Mouse (Mus musculus) liver (tissue): ENCODE data around the gene Mybbp1a.

Experiments
- DNase-seq: peaks from one replicate; pipeline ENCODE4 v3.0.0-alpha.2; 2020; ENCODE audit warnings: mixed read lengths

Gene Mybbp1a

DNA sequence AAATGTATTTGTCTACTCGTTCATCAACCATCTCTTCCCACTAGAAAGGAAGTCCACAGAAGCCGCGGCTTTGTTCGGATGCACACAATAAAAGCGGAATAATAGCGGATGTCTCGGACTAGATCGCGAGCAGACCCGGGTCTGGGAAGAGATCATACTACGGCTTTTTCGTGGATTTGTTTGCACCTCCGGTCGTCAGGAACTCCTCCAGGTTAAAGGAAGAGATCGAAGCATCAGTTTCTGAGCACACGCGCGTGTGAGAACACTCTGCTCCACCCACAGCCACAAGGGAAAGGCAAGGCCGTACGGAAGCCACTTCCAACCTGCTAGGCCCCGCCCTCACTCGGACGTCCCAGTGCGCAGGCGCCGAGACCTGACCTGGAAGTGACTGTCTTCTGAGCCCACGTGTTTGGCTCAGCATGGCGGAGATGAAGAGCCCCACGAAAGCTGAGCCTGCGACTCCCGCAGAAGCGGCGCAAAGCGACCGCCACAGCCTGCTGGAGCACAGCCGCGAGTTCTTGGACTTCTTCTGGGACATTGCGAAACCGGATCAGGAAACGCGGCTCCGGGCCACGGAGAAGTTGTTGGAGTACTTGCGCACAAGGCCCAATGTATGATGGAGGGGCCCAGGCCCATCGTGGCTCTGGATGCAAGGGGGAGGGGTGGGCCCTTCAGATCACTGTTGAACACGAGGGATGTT is at the start of gene Mybbp1a:
Gene Mybbp1a, plus strand, starts transcription at position 391 of the 700 bp plus-strand sequence.
- peak; percentile 98 for DNase-seq

DNA sequence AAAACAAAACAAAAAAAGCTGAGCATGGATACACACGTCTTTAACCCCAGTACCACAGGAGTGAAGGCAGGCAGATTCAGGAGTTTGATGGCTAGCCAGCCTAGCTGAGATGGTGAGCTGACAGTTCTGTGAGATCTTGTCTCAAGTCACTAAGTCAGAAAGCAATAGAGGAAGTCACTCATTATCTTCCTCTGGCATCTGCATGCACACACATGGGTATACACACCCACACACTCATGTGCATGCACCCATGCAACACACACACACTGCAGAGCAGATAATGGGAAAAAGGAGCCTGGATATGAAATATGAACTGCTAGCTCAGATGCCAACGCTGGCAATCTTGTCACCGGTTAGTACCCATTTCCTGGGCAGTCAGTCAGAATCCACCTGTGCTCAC is 47.9 kb upstream of the Mybbp1a start:
- DNase-seq, result no peak

DNA sequence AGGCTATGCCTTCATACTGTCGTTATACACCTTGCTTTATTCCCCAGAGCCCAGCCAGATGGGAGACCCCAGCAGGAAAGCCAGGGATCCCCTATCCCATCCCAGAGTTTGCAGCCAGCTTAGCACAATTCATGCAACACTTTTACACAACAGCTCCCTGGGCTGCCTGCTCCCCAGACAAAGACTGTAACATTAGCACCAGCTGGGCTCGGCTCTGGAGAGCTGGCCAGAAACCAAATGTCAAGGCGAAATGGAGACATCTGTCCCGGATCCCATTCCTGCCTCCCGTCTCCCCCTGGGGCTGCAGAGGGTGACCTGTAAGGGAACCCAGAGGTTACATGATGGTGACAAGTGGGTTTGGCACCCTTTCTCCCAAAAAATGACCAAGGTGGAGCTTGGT is 47.5 kb upstream of the Mybbp1a start:
- no peak for DNase-seq

DNA sequence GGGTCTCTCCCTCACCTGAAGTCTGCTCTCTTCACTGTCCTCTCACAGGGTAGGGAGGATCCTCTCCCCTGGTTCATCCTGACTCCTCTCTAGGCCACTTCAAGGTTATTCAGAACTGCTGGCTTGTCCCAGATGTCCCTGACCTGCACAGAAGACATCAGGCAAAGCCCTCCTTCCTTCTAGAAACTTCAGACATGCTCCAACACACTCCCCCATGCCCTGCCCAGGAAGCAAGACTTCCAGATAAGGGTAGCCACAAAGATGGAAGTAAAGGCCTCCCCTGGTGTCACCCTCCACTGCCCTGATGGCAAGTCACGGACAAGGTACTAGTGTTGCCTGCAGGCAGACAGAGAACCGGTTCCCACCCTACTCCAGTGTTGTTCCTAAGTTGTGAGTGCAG is 46.5 kb upstream of the Mybbp1a start:
- DNase-seq, result no peak

DNA sequence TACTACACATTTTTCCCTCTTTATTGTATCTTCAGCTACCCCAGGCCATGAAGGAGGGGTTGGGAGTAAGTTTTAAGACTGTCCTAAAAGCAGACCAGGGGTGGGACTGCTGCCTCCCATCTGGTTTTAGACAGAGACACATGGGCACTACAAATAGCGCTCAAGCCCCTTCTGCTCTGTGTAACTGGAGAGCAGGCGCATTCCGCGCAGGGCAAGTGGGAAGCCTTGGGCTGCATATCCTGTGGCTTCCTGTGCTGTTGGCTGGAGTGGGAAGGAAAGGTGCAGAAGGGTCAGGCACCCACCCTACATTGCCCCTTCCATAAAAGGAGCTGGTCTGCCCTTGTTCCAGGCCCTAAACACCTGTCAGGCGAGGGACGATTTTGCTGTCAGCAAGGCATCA is 45.5 kb upstream of the Mybbp1a start:
- DNase-seq, result no peak

DNA sequence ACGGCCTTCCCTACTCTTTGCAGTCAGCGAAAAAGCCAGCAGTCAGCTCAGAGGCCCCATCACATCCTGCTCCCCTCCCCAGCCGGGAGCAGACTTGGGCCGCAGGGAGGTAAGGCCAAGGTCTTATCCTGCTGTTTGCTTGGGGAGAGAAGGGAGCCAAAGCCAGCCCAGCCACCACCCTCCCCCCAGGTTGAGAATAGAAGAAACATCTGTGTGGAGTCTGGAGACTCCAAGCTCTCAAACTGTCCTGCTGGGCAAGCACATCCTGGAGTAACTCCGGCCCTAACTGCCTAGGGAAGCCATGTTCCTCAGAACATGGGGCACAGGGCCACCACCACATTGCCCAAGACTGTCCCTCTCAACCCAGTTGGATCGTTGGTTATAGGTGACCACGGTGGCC is 44.5 kb upstream of the Mybbp1a start:
- no peak for DNase-seq

DNA sequence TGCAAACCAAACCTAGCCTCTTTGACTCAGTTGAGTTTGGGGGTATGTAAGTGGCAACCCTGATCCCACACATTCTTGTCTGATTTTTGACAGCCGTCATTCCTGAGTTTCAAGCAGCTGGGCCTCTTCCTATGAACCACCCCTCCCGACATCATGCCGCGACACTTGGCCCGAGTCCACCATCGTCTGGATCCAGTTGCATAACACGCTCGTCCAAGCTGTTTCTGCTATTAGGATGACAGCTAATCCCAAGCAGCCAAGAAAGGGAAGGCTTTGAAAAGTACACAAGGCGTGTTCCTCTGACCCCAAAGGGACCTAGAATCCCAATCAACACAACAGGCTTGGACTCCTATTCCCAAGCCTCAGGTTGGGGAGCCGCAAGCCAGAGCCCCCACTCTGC is 44.1 kb upstream of the Mybbp1a start:
- no peak for DNase-seq

DNA sequence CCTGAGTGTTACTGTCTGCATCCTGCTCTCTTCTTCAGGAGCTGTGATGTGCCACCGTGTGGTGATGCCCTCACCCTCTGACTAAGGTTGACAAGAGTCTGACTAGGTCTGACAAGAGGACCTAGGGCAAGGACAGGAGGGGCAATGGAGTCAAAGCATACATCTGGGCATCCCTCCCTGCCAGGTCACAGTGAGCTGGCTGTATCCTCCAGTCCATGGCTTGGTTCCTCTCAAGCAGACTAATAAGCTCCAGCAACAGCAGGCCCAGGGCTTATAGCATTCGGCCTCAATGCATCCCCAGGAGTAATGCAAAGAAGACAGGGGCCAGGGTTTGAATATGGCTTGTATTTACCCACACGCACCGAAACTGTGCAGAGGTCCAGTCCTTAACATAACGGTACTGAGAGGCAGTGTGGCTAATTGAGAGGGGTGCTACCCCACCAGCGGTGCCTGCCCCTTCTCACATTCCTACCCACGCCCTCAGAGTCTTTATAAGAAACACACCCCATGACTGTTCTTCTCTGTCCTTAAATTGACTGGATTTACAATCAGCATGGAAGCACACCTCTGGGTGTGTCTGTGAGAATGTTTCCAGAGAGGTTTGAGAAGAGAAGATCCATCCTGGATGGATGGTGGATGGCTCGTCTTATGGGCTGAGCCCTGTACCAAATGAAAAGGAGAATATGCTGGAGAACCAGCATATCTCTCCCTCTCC is 43.2 kb upstream of the Mybbp1a start:
- no peak for DNase-seq

DNA sequence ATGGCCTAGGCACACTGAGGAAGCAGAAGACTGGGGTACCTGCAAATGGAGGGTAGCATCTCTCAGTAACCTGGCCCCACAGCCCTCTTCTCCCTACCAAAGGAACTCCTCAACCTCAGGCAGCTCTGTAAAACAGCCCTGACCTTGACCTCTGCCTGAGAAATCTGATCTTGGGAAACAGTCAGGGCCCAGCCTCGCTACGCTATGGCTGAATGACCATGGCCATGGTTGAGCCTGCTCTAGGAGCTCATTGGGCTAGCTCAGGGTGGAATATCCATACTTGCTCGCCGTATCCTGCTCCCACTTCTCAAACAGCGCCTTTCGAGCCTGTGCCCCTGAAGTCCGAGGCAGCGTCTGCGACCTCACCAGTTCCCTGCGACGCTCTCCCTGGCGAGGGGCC is 40.1 kb upstream of the Mybbp1a start:
- no peak for DNase-seq

DNA sequence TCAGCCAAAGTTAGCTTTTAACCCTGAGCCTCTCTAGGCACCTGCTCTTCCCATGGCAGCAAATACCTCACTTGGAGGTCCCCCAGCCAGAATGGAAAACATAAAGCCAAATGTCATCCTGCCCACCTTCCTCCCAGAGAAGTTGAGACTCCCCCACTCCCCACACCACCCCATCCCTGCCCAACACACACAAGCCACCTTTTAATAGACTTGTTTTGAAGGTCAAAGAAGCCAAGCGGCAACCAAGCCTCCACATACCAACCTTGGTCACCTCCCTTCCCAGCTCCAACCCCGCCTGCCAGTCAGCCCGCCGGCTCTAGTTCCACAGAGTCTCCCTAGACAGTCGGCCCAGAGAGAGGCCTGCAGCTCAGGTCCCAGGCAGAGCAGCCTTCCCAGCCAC is 39.1 kb upstream of the Mybbp1a start:
- DNase-seq, result no peak

DNA sequence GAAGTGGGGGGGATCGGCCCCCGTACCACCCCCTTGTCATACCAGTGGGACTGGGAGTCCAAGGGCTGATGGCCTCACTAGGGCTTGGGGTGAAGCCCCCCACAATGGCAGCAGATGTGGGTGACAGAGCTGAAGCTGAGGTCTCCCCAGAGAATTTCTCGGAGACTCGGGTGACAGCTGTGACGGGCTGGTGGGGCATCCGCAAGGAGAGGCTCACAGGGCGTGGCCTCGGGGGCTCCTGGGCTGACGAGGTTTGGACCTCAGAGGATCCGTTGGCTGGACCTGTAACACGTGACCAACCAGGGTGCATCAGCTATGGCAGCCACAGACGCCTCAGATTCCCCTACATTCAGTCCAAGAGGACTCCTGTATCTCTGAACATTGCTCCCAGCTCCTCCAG is 38.2 kb upstream of the Mybbp1a start:
- DNase-seq, result no peak

DNA sequence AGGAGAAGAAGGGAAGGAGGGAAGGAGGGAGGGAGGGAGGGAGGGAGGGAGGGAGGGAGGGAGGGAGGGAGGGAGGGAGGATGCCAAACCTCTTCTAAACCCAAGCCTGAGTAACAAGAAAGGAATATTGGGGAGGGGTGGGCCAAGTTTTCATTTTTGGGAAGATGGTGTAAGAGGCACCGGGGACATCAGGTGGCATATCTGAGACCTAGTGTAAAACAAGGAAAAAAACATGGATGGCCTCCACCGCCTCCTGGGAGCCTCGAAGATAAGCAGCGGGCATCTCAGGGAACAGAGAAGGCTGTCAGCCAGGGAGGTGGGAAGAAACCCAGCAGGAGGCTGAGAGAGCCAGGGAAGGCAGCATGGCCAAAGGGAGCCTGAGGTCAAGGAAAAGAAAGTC is 35.6 kb upstream of the Mybbp1a start:
- DNase-seq, result no peak

DNA sequence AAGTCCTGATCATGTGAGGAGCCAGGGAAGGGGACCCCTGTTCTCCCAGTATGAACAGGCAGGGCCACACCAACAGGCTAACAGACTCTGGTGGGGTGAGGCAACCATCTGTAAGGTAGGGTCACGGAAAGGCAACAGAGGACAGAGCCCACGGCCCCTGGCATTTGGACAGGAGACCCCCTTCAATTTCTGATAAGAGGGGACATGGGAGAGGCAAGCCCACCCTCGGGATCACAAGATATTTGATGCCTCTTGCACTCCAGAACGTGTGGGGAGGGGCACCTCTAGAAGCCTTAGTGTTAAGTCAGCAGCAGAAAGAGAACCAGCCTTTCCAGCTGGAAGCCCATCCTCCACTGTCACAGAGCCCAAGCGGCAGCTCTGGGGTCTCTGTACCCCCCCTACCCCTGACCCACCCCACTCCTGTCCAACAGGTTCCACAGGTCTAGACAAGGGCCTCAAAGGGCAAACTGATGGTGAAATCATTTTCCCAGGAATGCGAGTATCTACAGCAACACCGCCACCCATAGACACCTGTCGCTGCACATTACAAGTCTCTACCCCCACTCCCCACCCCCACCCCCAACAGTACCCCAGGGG is 35.0 kb upstream of the Mybbp1a start:
- DNase-seq, result no peak

DNA sequence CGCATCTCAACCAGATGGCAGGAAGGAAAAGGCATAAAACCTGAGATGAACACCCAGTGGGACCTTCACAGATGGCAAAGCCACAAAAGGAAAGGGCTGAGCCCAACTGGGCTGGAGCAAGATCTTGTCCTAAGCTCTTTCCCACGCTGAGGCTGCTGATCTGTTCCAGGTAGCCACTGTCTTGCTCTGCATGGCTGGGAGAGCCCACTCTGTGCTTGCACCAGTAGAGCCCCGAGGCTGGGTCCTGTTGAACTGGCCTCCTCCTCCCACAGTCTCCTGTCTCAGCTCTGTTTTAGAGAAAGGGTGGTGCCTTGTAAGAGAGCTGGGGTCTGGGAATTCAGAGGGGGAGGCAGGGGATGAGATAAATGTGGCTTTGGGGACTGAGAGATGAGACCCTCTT is 34.1 kb upstream of the Mybbp1a start:
- DNase-seq, result no peak

DNA sequence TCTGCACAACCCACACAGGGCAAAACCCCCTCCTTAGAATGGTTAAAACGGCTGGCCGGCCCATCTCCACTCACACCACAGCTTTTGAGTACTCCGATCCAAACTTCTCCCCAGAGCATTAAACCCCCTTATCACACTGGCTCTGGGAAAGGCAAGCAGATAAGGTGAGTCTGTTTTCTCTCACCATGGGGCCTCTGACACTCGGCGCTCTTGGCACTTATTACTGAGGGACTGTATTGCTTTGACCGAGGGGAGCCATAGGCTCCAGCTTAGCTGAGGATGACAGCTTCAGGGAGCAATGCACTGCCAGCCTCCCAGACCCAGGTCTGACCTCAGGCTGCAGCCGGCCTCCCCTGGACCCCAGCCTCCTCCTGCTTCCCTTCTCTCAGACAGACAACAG is 33.6 kb upstream of the Mybbp1a start:
- DNase-seq, result no peak

DNA sequence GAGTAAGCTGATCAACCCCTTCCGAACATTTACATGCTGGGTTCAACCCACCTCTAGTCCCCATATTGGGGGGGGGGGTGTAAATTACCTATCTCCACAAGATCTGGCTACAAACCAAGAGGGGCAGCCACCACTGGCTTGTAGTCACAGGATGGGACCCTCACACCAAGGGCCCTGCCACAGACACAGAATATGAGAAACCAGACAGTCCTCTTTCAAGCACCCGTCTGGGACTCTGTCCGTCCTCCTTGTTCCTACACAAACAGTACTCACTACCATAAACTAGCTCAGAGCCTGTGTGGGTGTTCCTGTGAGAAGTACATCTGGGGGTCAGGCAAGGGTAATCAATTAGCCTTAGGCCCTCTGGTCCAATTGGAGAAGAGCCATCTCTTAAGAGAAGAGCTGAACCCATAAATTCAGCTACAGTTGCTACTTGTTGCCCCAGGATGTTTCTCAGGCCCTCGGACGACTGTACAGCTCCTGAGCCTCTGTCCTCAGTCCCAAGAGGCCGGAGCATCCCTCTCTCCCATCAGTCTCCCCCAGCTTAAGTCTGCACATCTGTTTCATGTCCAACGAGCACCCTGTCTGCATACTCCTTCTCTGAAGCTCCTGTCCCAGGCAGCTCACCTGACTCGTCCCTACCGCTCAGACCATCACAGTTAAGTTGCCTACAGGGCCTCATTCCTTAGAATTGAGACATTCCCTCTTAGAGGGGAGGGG is 32.5 kb upstream of the Mybbp1a start:
- no peak for DNase-seq

DNA sequence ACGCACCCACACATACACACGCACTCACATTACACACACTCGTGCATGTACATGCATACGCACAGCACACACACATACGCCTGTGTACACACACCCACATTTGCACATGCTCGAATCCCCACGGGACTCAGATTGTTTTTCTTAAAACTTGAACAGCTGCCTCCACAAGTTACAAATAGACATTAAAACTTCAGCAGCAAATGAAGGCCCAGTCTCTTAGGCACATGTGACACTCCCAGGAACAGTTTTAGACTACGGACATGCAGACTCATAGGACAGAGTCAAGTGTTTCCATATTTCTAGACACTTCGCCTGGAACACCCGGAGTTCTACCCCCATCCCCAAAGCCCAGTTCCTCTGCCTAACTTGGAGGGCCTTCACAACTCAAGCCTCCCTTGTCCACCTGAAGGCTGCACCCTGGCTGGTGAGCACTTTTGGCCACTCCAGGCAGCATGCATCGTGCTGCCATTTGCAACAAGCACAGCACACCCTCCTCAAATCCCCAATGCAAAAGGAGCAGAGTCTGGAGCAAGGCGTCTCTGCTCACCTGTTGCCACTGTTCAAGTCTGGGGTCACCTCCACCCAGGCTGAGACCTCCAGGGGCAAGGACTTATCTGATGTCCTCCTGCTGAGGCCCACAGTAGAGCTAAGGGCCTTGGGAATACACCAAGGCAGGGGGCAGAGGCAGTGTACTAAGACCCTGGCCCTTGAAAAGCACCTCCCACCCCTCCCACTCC is 31.3 kb upstream of the Mybbp1a start:
- DNase-seq, result no peak

DNA sequence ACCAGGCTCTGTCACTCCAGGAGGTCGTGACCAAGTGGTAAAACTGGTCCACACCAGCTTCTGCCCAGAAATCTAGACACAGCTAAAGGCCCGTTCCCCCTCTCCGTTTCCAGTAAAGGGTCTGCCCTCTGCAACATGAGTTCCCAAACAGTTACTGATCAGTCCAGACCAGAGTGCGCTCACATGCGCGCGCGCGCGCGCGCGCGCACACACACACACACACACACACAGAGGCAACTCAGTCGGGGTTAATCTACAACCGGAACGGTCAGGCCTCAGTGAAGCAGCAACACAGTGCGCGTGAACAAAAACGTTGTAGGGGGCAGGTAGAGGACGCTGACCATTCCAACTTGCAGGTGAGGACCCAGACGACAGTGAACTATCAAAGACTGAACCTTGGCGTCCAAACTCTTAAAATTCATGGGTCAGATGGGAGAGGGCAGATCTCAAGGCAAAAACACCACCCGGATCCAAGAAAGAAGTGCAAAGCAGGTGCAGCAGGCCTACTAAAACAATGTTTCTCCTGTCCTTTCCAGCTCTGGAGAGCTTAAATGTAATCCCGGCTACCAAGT is 30.5 kb upstream of the Mybbp1a start:
- no peak for DNase-seq

DNA sequence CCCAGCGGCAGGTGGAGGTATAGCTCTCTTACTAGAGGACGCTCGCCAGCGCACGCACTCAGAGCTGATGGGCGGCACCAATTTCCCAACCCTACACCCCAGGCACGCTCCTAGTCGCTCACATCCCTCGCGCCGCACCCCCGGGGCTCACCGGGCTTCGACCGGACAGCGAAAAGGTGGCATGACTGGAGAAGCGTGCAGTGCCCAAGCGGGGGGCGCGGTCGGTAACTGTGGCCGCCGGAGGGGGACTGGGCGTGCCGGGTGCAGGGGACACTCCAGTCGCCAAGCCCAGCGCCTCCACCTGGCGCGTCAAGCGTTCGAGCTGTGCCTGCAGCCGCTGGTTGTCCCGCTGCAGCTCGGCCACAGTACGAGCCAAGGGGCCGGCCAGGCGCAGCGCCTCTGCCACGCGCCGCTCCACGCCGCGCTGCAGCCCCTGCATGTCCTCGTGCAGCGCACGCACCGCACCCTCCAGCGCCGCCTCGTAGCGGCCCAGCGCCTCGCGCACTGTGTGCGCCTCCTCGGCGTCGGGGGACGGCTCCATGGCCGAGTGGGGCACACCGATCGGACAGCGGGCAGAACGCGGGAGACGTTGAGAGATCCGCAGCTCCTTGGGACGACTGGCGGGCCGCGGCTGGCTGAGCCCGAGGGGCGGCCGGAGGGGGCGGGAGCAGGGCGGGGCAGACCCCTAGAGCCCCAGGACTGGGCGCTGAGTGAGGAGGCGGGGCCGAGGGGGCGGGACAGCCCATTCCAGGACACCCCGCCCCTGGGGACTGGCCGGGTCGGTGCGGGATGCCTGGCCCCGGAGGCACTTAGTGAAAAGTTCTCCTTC is 29.8 kb upstream of the Mybbp1a start, which contains the start of gene Smtnl2:
Gene Smtnl2, minus strand, starts transcription at position 621 of the 829 bp plus-strand sequence.
- peak; percentile 87 for DNase-seq

DNA sequence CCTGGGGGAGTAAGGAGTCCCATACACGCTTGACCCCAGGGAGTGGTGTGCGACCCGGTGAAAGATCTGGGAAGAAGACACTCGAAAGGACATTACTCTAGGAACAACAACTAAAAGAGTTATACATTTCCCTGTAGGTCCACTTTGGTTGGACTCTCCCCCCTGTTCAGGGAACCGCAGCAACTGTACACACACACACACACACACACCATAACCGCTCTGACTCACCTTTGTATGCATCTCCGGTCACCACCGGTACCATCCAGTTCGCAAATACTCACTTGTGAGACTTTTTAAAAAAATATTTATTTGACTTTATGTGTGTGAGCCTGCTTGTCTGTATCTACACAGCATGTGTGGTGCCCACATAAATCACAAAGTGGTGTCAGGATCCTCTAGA is 29.2 kb upstream of the Mybbp1a start:
- no peak for DNase-seq

DNA sequence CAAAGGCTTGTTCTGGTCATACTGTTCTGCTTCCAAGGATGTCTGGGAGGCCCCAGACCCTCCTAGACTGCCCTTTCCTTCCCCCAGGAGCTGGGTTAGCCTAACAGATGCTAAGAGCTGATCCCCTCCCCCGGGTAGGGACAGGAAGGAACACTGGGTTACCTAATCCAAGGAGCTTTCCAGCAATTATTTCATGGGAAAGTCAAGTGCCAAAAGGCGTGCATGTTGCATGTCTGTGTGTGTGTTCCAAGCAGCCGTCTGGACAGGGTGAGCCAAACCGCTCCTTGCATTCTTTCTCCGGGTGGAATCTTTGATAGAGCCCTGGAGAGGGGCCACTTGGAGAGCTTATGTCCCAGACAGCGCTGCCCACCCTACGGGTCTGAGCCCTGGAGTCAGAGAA is 28.1 kb upstream of the Mybbp1a start:
- no peak for DNase-seq
